Mouse (Mus musculus): ENCODE results near the gene Rgl1. TPM values are rescaled to one million over a fixed set of nuclear protein-coding genes. Genes with fewer than 3 reads are reported as not detected.

The Rgl1 gene
- total RNA-seq, 4 experiments from 2014 or later = 23.9 to 47.1 (median 32.6) TPM

DNA sequence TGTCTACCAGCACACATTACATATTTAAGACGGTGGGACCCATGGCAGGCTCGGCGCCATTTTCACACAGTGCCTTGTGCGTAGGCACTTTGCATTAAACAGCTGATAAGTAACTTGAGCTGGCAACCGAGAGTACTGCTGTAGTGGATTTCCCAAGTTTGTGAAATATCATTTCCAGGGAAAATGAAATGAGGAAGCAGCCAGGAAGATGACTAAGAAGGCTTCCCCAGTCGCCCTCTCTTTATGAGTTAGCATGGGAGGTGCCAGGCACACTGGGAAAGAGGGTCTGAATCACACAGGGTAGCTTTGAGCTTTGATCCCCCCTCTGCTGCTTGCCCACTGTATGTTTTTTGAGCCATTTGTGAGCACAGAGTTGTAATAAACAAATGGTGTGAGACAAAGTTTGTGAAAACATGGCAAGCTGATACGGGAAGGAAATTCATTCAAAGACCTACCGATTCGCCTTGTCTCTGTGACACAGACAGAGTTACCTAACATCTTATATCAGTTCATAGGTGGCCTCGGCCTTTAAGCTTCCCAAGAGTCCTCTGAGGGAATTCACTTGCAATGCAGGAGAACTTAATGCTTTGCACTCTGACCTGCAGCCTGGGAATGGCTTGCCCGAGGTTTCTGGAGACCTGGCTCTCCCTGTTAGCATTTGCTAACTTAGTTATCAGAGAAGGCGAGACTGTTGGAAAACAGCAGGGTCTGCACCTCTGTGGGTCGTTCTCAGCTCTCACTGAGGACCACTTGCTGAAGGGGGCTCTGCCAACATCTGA, 184.8 kb downstream of the Rgl1 start:
- DNase-seq = no peak

DNA sequence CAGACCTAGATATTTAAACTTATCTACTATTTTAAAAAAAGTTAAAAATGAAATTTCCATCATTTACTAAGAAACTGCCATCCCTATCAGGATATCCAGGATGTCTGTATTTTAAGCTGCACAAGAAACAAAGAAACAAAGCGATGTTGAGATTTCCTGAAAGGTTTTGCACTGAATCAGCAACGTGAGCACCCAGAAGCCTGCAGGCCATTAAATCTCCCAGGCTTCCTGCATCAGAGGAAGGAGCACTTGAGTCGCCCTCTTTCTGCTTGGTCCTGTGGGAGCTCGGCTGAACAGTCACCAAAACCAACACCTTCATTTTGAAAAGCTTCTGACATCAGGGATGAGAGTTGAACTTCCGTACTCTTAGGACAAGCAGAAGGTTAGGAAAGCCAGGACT, 187.2 kb downstream of the Rgl1 start:
- no peak for DNase-seq

DNA sequence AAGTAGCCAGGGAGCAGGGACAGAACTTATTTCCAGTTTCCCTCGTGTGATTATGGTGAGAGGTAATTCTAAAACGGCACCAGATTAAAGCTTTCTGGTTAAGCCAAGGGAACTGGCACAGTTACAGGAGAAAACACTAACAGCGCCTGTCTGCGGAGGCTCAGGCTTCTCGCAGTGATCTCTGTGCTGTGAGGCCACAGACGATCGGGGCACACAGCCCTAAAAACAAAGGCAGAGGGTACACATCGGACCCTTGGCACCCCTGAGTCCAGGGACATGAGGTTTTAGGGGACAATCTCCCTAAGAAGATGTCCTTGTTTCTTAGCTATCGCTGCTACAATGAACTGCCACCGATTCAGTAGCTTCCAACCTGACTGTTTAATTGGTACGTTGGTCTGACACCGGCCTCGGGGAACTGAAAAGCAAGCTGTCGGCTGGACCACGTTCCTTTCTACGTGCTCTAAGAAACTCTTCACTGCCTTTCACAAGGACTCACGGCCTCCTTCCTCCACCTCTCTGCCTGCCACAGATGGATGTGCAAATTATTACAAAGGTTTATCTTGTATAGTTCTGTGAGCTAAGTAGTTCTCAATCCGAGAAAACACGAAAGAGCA, 187.9 kb downstream of the Rgl1 start:
- no peak for DNase-seq

- DNase-seq = no peak
Observed at GRCm38 (mm10) chr1:152576614-152577144, 189.5 kb downstream of the Rgl1 start.

GRCm38 (mm10) chr1:152575096-152575495, 191.1 kb downstream of the Rgl1 start:
- no peak for DNase-seq

GRCm38 (mm10) chr1:152573470-152574059, 192.6 kb downstream of the Rgl1 start:
- peak; percentile 29 for DNase-seq

DNA sequence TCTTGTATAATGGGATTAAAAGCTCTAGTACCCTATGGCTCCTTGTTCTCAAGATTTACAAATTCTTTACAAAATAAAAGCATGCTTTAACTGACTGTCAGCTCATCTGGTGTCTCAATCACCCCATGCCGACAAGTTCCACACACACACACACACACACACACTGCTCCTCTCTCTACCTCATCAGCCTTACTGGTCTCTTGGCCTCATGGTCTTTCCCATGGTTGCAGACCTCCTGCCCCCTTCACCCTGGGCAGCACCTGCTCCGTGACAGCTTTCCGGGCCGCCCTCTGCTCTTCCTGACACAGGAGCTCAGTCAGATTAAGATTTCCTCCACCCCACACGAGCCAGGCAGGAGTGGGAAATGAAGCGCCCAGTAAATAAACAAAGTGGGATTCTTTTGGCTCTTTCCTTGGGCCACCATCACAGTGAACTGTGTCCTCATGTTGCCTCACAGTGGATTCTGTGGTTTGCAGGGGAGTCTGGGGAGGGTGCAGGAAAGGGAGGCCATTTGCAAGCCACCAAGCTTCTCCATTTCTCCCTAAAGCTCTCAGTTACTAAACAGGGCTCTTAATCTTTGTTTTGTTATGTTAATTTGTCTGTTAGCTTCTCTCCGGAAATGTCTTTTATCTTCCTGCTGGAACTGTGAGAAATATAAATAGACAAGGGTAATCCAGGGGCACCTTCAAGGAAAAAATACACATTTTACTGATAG, 193.2 kb downstream of the Rgl1 start:
- DNase-seq = no peak

GRCm38 (mm10) chr1:152571340-152571739, 194.8 kb downstream of the Rgl1 start:
- DNase-seq = no peak

DNA sequence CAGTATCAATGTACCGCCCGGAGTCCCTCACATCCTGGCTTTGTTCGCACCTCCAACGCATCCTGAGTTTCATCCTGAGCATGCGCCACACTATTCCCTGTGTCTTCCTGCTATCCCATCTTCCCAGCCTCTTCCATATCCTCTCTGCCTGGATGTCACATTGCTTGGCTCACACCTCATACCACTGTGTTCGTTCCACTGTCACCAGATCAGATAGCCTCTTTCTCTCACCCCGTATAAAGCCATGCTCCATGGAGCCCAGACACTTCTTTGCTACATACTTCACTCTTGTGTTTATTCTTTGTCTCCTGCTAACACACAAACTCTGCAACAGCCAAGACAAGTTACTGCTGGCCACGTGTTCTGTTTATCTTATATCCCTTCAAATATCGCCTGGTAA, 195.5 kb downstream of the Rgl1 start:
- no peak for DNase-seq

- DNase-seq = no peak
Observed at GRCm38 (mm10) chr1:152563282-152563681, 202.9 kb downstream of the Rgl1 start.

DNA sequence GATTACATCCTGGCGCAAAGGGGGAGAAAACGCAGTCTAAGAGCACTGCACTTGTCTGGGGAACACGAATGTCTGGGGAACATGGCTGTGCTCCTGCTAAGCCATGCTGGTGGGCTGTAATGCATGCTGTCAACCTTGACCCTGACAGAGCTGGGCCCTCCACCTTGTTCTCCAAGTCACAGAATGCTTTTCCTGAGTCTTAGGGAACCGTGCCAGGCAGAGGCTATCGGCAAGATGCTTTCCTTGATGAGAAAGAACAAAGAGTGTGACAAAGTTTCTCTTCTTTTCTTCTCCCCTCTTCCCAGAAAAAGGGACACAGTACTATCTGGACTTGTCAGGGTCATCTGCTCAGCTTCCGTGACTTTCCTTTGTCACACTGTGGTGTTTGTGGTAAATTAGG, 203.3 kb downstream of the Rgl1 start:
- no peak for DNase-seq

- DNase-seq = no peak
Observed at GRCm38 (mm10) chr1:152560477-152560876, 205.7 kb downstream of the Rgl1 start.

- peak; percentile 47 for DNase-seq
Observed at GRCm38 (mm10) chr1:152556576-152557281, 209.4 kb downstream of the Rgl1 start.

DNA sequence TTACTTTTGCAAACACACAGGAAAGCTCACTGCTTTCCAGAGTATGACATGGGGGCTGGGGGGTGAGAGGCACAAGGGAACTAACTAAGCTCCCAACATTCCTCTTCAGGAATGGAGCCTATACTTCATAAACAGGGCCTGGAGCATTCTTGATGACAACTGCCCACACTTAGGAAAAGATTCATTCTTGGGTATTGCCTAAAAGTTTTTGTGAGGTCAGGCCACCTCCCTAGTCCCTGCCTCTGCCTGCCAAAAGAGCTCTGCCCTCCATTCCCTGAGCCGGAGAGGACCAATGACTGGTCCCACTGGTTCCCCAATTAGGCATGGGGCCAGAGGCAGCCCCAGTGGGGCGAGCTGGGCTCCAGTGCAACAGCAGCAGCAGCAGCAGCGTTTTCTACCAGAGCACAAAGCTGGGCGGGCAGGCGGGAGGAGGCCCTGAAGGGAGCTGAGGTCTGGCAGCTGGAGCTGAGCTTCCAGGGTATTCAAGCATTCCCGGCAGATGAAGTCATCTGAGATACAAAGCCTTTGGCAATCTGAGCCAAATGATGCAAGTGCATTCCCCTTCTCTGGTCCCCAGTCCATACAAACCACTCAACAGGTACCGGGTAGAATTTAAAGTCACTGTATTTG, 210.1 kb downstream of the Rgl1 start:
- DNase-seq = peak; percentile 65

DNA sequence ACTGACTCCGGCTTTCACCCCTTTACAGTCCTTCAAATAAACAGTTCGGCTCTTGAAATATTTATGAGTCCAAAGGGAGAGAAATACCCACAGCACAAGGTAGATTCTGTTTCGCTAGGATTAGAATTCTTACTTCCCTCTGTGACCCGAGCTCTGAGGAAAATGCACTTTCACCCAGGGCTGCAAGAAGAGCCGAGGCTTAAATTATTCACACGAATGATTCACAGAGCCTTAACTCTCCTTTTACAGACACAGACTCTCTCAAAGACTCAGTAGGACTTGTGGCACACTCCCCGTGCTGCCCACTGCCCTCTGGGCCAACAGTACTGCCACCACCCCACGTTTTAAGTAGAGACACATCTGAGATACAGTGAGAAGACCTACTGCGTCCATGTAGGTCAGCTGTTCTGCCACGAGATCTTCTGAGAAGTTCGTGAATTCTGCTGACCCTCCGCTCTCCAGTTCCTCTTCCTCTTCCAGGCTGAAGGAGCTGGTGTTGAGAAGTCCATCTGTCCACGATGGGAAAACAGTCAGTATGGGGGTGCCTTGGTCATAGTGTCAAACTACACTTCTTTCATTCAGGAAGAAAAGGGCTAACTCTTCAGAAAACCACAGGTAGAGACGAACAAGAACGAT, 212.1 kb downstream of the Rgl1 start:
- DNase-seq = no peak

DNA sequence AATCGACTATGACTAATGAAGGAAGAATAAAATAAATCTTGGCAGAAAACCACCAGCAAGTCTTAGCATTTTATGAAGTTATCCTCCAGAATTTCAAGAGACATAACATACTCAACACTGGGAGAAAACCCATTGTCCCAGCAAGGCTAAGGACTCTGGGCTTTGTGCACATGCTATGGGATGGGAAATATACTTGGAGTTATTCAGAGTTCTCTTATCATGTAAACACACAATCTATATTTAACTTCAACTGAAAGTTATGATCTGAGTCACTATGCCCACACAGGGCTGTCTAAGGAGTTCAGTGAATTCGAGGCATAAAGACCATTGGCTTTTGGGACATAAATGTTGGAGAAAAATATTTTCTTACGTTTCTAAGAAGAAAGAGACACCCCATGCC, 215.2 kb downstream of the Rgl1 start:
- no peak for DNase-seq

DNA sequence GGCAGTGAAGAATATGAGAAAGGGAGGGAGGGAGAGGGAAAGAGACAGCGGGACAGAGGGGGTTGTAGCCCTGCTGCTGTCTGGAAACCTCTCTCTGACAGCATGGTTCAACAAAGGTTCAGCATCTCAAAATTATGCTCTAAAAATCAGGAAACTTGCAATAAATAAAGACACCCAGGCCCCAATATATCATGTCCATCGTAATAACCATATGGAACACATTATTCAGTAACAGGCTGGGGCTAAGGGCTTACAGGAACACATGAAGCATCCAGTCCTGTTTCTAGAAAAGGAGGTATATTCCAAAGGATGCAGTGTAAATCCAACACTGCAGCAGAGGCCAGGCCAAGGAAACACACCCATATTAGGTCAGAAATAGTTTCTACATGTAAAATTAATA, 215.6 kb downstream of the Rgl1 start:
- no peak for DNase-seq

DNA sequence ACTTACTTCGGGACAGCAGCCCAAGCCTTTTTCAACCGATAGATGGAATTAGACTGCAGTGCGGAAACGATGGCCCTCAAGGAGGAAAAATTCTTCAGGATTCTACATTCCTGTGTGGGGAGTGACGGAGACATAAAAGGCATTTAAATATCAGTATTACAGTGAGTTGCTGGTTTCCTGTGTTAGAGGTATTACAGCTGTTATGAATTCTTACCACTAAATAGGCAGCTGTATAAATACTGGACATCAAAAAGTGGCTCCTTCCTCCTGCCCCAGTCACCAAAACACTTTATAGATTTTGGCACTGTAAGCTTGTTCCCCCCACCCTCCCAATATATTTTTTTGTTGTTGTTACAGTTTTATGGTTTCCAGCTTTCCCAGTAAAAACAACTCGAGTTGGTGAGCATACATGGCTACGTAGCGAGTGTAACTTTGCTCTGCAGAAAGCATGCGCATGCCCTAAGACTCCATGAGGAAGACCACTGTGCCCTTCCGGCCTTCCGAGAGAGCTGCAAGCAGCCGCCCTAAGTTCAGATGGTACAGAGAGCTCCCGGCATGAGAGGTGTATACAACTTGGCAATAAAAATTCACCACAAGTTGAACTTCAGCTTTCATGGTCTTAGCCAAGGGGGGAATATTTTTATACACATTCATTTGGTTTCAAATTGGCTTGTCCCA, 217.0 kb downstream of the Rgl1 start:
- DNase-seq = no peak

- no peak for DNase-seq
Observed at GRCm38 (mm10) chr1:152543449-152544159, 222.5 kb downstream of the Rgl1 start.
